Mouse (Mus musculus): ENCODE measurements around the gene Il22ra2.

DNA sequence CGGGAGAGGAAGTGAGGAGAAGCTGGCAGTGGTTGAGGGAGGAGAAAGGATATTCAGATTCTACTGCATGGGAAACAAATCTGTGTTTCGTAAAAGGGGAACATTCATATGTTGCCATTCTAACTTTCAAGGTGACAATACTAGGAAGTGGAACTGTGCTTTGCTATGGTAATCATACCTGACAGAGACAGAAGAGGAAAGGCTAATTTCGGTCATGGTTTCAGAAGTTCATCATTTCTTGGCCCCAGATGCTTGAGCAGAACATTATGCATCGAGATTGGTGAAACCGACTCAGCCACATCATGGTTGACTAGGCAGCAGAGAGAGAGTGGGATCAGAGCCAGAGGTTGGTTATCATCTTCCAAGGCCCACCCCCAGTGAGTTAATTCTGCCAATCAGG lies 47.2 kb downstream of the Il22ra2 start:
- no peak for TF ChIP-seq CTCF (conservative IDR thresholded peaks at IDR 0.05; ENCODE audit: low read length)
- no peak for TF ChIP-seq NANOG (IDR thresholded peaks at IDR 0.05; ENCODE audit: borderline replicate concordance, low read length)
- no peak for TF ChIP-seq POU5F1 (IDR thresholded peaks at IDR 0.05; ENCODE audit: borderline replicate concordance, low read length)

Measured in E14TG2a.4 (cell line).